Mouse (Mus musculus): ENCODE data around the gene Hoxb4. TPM values are rescaled to one million over a fixed set of nuclear protein-coding genes. Genes with fewer than 3 reads are reported as not detected.

Hoxb4 gene
- polyA plus RNA-seq, 1 experiment from 2014 or later, result 4.1 TPM

- ATAC-seq (ENCODE audit: low FRiP score, low TSS enrichment), result peak; percentile 95
- Histone ChIP-seq H3K4me3 (ENCODE audit: low read length) (peak overlapping the region; percentile 84), H3K4me1 (ENCODE audit: insufficient read depth, low read length) (peaks cover 31% of the 10 kb centered on the region), H3K9ac (replicated peaks; ENCODE audit: low read length) (peak overlapping the region; percentile 99), H3K27ac (ENCODE audit: low read length) (peak overlapping the region; percentile 100), H3K9me3 (ENCODE audit: low read length) (no peaks in the 10 kb centered on the region), H3K36me3 (ENCODE audit: insufficient read depth, low read length) (no peaks in the 10 kb centered on the region), H3K4me2 (replicated peaks; ENCODE audit: low read depth, low read length) (peak overlapping the region; percentile 90), H3K27me3 (ENCODE audit: insufficient read depth, low read length) (no peaks in the 10 kb centered on the region)
- WGBS, result under 1% methylated on average over 33 of the region's 37 CpGs
These were observed 33.0 kb upstream of the Hoxb4 start for GRCm38 (mm10) chr11:96284774-96285734.

DNA sequence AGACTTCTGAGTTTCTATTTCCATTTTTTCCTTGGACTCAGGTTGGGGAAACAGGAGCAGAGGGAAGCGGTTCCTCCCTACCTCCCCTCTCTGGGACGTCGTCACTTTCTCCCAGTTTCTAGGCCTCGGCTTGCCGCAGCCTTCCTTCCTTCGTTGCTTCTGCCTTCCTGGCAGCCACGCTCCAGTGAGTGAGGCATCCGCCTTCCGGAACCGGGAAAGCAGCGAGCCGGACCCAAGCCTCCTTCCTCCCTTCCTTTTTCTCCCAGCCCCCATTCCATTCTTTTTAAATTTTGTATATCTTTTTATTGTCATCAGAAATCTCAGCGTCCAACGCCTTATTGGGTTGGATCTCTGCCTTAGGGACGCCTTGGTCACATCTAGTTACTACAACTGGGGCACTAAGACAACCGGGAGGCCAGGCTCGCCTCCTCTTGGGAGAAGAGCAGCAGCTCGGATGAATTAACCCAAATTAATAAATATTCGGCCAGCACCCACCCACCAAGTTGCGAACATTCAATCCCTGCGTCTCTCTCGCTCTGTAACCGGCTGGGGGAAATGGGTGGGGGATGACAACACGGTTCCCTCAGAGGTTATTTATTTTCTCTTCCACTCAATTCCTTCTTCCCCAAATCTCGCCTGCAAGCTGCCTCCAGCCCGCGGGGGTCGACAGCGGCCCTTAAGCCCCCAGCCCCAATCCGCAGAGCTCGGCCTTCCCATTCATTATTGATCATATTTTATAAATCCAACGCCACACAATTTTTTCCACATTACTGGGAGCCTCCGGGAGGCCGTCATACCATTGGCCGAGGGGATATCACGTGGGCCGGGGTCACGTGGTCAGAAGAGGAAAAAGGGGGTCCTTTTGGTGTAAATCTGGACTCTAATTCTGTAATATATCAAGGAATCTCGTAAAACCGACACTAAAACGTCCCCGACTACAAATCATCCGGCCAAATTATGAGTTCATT lies 32.0 kb upstream of the Hoxb4 start, which contains the start of gene Hoxb7:
Gene Hoxb7, plus strand, starts transcription at position 853 of the 968 bp plus-strand sequence.
- ATAC-seq (ENCODE audit: low FRiP score, low TSS enrichment), result 0 out of 2 replicates have a peak, but pooled peaks have one; percentile 21
- peaks cover 34% of the 10 kb centered on the region for H3K4me1 ChIP-seq (ENCODE audit: insufficient read depth, low read length)
- H3K27me3 ChIP-seq (ENCODE audit: insufficient read depth, low read length), result no peaks in the 10 kb centered on the region
- WGBS, result under 1% methylated on average over 43 of the region's 43 CpGs
- no peaks in the 10 kb centered on the region for H3K9me3 ChIP-seq (ENCODE audit: low read length)
- peak within 1 kb of the TSS; percentile 84 for H3K4me3 ChIP-seq (ENCODE audit: low read length)
- no peaks in the 10 kb centered on the region for H3K36me3 ChIP-seq (ENCODE audit: insufficient read depth, low read length)
- peak within 1 kb of the TSS; percentile 90 for H3K4me2 ChIP-seq (replicated peaks; ENCODE audit: low read depth, low read length)
- peak within 1 kb of the TSS; percentile 99 for H3K9ac ChIP-seq (replicated peaks; ENCODE audit: low read length)
- H3K27ac ChIP-seq (ENCODE audit: low read length), result peak within 1 kb of the TSS; percentile 100

DNA sequence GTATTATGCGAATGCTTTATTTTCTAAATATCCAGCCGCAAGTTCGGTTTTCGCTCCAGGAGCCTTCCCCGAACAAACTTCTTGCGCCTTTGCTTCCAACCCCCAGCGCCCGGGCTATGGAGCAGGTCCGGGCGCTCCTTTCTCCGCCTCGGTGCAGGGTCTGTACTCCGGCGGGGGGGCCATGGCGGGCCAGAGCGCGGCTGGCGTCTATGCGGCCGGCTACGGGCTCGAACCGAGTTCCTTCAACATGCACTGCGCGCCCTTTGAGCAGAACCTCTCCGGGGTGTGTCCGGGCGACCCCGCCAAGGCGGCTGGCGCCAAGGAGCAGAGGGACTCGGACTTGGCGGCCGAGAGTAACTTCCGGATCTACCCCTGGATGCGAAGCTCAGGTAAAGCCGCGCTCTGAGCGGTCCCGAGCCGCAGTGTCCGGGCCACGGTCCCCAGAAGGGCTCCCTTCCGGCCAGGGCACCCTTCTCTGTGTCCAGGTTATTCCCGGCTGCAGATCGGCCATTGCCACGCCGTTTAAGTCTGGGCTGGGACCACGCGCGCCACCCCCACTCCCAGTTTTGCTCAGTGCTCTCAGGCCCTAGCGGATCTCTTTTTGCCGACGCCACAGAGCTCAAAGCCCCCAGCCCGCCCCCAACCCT lies 31.2 kb upstream of the Hoxb4 start:
- peak overlapping the region; percentile 84 for H3K4me3 ChIP-seq (ENCODE audit: low read length)
- ATAC-seq (ENCODE audit: low FRiP score, low TSS enrichment), result peak; percentile 2; the same call in 1 of the 2 replicates
- H3K36me3 ChIP-seq (ENCODE audit: insufficient read depth, low read length), result no peaks in the 10 kb centered on the region
- H3K4me1 ChIP-seq (ENCODE audit: insufficient read depth, low read length), result peaks cover 36% of the 10 kb centered on the region
- 0% methylated on average over 55 of the region's 55 CpGs for WGBS
- peak overlapping the region; percentile 99 for H3K9ac ChIP-seq (replicated peaks; ENCODE audit: low read length)
- peak overlapping the region; percentile 100 for H3K27ac ChIP-seq (ENCODE audit: low read length)
- H3K4me2 ChIP-seq (replicated peaks; ENCODE audit: low read depth, low read length), result peak overlapping the region; percentile 90
- H3K27me3 ChIP-seq (ENCODE audit: insufficient read depth, low read length), result no peaks in the 10 kb centered on the region
- H3K9me3 ChIP-seq (ENCODE audit: low read length), result no peaks in the 10 kb centered on the region

DNA sequence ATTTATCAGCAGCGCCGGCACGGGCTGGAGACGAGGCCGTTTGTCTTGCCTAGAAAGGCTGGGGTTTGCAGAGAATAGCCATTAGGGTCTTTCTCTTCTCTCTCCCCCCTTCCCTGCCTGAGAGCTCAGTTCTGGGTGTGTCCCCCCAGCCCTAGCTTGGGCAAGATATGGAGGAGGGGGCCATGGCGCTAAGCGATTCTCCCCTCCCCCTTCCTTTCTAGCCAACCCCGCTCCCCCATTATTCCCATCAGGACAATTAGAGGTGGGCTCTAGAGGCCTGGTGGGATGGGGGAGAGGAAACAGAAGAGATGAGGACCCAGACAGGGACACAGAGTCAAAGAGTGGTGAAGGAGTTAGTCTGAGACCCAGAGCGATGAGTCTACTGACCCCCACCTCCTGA lies 30.7 kb upstream of the Hoxb4 start:
- 3% methylated on average over 9 of the region's 9 CpGs for WGBS
- ATAC-seq (ENCODE audit: low FRiP score, low TSS enrichment), result no peak
- Histone ChIP-seq H3K27ac (ENCODE audit: low read length) (peak overlapping the region; percentile 100), H3K9ac (replicated peaks; ENCODE audit: low read length) (peak overlapping the region; percentile 99), H3K9me3 (ENCODE audit: low read length) (no peaks in the 10 kb centered on the region), H3K27me3 (ENCODE audit: insufficient read depth, low read length) (no peaks in the 10 kb centered on the region), H3K4me3 (ENCODE audit: low read length) (peak overlapping the region; percentile 84), H3K4me2 (replicated peaks; ENCODE audit: low read depth, low read length) (peak overlapping the region; percentile 90), H3K4me1 (ENCODE audit: insufficient read depth, low read length) (peaks cover 36% of the 10 kb centered on the region), H3K36me3 (ENCODE audit: insufficient read depth, low read length) (no peaks in the 10 kb centered on the region)

DNA sequence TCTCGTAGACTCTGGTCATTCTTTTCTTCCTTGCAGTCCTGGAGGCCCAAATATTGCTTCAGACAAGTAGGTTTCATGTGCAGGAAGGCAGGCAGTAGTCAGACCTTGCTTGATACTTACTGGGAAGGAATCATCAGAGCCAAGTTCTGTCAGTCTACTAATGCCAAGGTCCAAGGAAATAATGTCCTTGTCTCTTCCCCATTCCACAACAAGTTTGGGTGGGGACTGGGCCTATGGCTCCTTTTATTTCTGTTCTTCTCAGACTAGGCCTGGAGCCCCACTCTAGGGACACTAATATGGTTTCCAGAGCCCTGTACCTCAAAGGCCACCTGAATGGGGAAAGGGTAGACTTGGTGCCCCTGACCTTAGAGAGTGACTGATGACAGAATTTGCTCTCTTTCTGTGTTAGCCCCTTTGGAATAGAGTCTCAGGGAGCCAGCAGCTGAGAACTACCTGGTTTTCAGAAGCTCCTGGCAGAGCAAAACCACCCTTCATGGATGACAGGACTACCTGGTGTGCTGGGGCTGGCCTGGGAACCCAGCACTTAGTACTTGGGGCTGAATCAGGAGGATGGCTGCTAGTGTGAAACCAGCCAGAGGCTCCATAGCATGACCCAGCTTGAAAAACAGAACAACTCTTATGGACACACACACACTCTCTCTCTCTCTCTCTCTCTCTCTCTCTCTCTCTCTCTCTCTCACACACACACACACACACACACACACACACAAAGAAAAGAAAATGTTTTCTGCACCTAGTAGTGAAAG lies 29.4 kb upstream of the Hoxb4 start:
- peak overlapping the region; percentile 100 for H3K27ac ChIP-seq (ENCODE audit: low read length)
- no peak for ATAC-seq (ENCODE audit: low FRiP score, low TSS enrichment)
- WGBS, result 31% methylated on average over 1 of the region's 1 CpGs
- H3K4me3 ChIP-seq (ENCODE audit: low read length), result peak overlapping the region; percentile 84
- peaks cover 36% of the 10 kb centered on the region for H3K4me1 ChIP-seq (ENCODE audit: insufficient read depth, low read length)
- H3K9me3 ChIP-seq (ENCODE audit: low read length), result no peaks in the 10 kb centered on the region
- H3K27me3 ChIP-seq (ENCODE audit: insufficient read depth, low read length), result no peaks in the 10 kb centered on the region
- H3K36me3 ChIP-seq (ENCODE audit: insufficient read depth, low read length), result no peaks in the 10 kb centered on the region
- H3K9ac ChIP-seq (replicated peaks; ENCODE audit: low read length), result peak overlapping the region; percentile 99
- H3K4me2 ChIP-seq (replicated peaks; ENCODE audit: low read depth, low read length), result peak overlapping the region; percentile 90

- Histone ChIP-seq H3K27ac (ENCODE audit: low read length) (peak overlapping the region; percentile 100), H3K9me3 (ENCODE audit: low read length) (no peaks in the 10 kb centered on the region), H3K4me3 (ENCODE audit: low read length) (peak overlapping the region; percentile 84), H3K9ac (replicated peaks; ENCODE audit: low read length) (peak overlapping the region; percentile 99), H3K36me3 (ENCODE audit: insufficient read depth, low read length) (no peaks in the 10 kb centered on the region), H3K27me3 (ENCODE audit: insufficient read depth, low read length) (no peaks in the 10 kb centered on the region), H3K4me1 (ENCODE audit: insufficient read depth, low read length) (peaks cover 36% of the 10 kb centered on the region), H3K4me2 (replicated peaks; ENCODE audit: low read depth, low read length) (peak overlapping the region; percentile 90)
- WGBS, result 29% methylated on average over 20 of the region's 21 CpGs
- ATAC-seq (ENCODE audit: low FRiP score, low TSS enrichment), result no peak
These were observed 28.8 kb upstream of the Hoxb4 start for GRCm38 (mm10) chr11:96289293-96289692.

GRCm38 (mm10) chr11:96289837-96290236 lies 28.2 kb upstream of the Hoxb4 start:
- Histone ChIP-seq H3K36me3 (ENCODE audit: insufficient read depth, low read length) (no peaks in the 10 kb centered on the region), H3K9me3 (ENCODE audit: low read length) (no peaks in the 10 kb centered on the region), H3K27me3 (ENCODE audit: insufficient read depth, low read length) (no peaks in the 10 kb centered on the region), H3K4me1 (ENCODE audit: insufficient read depth, low read length) (peaks cover 36% of the 10 kb centered on the region), H3K9ac (replicated peaks; ENCODE audit: low read length) (peak overlapping the region; percentile 99), H3K27ac (ENCODE audit: low read length) (peak overlapping the region; percentile 100), H3K4me2 (replicated peaks; ENCODE audit: low read depth, low read length) (peak overlapping the region; percentile 90), H3K4me3 (ENCODE audit: low read length) (peak overlapping the region; percentile 84)
- no peak for ATAC-seq (ENCODE audit: low FRiP score, low TSS enrichment)
- 32% methylated on average over 6 of the region's 6 CpGs for WGBS

DNA sequence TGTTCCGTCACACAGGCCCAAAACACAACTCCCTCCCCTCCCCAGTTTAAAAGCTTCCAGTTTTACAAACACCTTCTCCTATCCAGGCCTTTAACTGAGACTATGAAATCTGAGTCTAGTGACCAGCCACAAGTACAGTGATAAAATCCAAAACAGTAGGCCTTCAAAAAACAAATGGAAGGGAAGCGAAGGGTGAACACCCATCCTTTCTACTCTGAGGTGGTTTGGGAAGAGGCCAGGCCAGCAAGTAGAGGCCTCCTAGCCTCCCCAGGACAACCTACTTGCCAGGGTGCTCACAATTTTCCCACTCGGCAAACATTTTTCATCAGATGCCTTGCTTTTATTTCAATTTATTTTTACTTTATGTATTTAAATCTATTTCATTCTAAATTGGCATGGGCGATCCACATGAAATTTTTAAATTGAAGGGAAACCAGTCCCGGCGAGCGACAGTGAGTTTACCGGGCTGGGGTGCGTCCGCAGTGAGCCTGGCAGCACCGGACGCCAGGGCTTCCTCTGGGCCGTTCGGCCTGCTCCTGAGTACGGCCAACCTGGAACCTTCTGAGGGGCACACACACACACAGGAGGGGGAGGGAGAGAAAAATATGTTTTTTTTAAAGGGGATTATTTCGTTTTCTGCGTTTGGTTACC lies 27.2 kb upstream of the Hoxb4 start:
- Histone ChIP-seq H3K36me3 (ENCODE audit: insufficient read depth, low read length) (no peaks in the 10 kb centered on the region), H3K9ac (replicated peaks; ENCODE audit: low read length) (peak overlapping the region; percentile 99), H3K4me3 (ENCODE audit: low read length) (peak overlapping the region; percentile 37), H3K9me3 (ENCODE audit: low read length) (no peaks in the 10 kb centered on the region), H3K4me2 (replicated peaks; ENCODE audit: low read depth, low read length) (peak overlapping the region; percentile 90), H3K27me3 (ENCODE audit: insufficient read depth, low read length) (no peaks in the 10 kb centered on the region), H3K4me1 (ENCODE audit: insufficient read depth, low read length) (peaks cover 41% of the 10 kb centered on the region), H3K27ac (ENCODE audit: low read length) (peak overlapping the region; percentile 100)
- 23% methylated on average over 17 of the region's 17 CpGs for WGBS
- ATAC-seq (ENCODE audit: low FRiP score, low TSS enrichment), result no peak

All from kidney, embryonic 16.5 days (tissue).